Mouse (Mus musculus): ENCODE data around the gene Ogfod2. TPM values are rescaled to one million over a fixed set of nuclear protein-coding genes. Genes with fewer than 3 reads are reported as not detected.
A peak's percentile ranks its signal among the peaks of the same experiment; 100 is the strongest.

The Ogfod2 gene
- polyA plus RNA-seq, 1 experiment: 38.1 TPM

- peak; percentile 89 for DNase-seq (ENCODE audit: low read depth)
Observed at GRCm38 (mm10) chr5:124095596-124096232, 16.4 kb upstream of the Ogfod2 start, which contains the start of gene Abcb9. Gene Abcb9 (minus strand): TSS chr5:124095798.

GRCm38 (mm10) chr5:124098923-124099322 is 13.2 kb upstream of the Ogfod2 start:
- TF ChIP-seq POLR2A (IDR thresholded peaks at IDR 0.05; ENCODE audit: borderline replicate concordance, extremely low read depth, insufficient read depth, insufficient read length, poor library complexity, severe bottlenecking) (no peak), CTCF (IDR thresholded peaks at IDR 0.05; ENCODE audit: borderline replicate concordance, extremely low read depth, insufficient read depth, insufficient read length) (no peak)
- DNase-seq (ENCODE audit: low read depth): no peak

More at GRCm38 (mm10) chr5:124095596-124096232, 16.4 kb upstream of the Ogfod2 start, which contains the start of gene Abcb9:
- TF ChIP-seq CTCF (IDR thresholded peaks at IDR 0.05; ENCODE audit: borderline replicate concordance, extremely low read depth, insufficient read depth, insufficient read length): no peak
- TF ChIP-seq POLR2A (IDR thresholded peaks at IDR 0.05; ENCODE audit: borderline replicate concordance, extremely low read depth, insufficient read depth, insufficient read length, poor library complexity, severe bottlenecking): no peak

GRCm38 (mm10) chr5:124100128-124101044 is 11.7 kb upstream of the Ogfod2 start:
- DNase-seq (ENCODE audit: low read depth): no peak
- TF ChIP-seq CTCF (IDR thresholded peaks at IDR 0.05; ENCODE audit: borderline replicate concordance, extremely low read depth, insufficient read depth, insufficient read length) (no peak), POLR2A (IDR thresholded peaks at IDR 0.05; ENCODE audit: borderline replicate concordance, extremely low read depth, insufficient read depth, insufficient read length, poor library complexity, severe bottlenecking) (no peak)

- TF ChIP-seq POLR2A (IDR thresholded peaks at IDR 0.05; ENCODE audit: borderline replicate concordance, extremely low read depth, insufficient read depth, insufficient read length, poor library complexity, severe bottlenecking) (no peak), CTCF (IDR thresholded peaks at IDR 0.05; ENCODE audit: borderline replicate concordance, extremely low read depth, insufficient read depth, insufficient read length) (no peak)
- DNase-seq (ENCODE audit: low read depth): no peak
Observed at GRCm38 (mm10) chr5:124102326-124102725, 9.8 kb upstream of the Ogfod2 start.

GRCm38 (mm10) chr5:124103020-124103419 is 9.1 kb upstream of the Ogfod2 start:
- DNase-seq (ENCODE audit: low read depth): no peak
- TF ChIP-seq CTCF (IDR thresholded peaks at IDR 0.05; ENCODE audit: borderline replicate concordance, extremely low read depth, insufficient read depth, insufficient read length) (no peak), POLR2A (IDR thresholded peaks at IDR 0.05; ENCODE audit: borderline replicate concordance, extremely low read depth, insufficient read depth, insufficient read length, poor library complexity, severe bottlenecking) (no peak)

GRCm38 (mm10) chr5:124103552-124103951 is 8.5 kb upstream of the Ogfod2 start:
- DNase-seq (ENCODE audit: low read depth): no peak
- TF ChIP-seq CTCF (IDR thresholded peaks at IDR 0.05; ENCODE audit: borderline replicate concordance, extremely low read depth, insufficient read depth, insufficient read length): no peak
- no peak for TF ChIP-seq POLR2A (IDR thresholded peaks at IDR 0.05; ENCODE audit: borderline replicate concordance, extremely low read depth, insufficient read depth, insufficient read length, poor library complexity, severe bottlenecking)

- peak; percentile 53 for DNase-seq (ENCODE audit: low read depth)
- TF ChIP-seq POLR2A (IDR thresholded peaks at IDR 0.05; ENCODE audit: borderline replicate concordance, extremely low read depth, insufficient read depth, insufficient read length, poor library complexity, severe bottlenecking) (no peak), CTCF (IDR thresholded peaks at IDR 0.05; ENCODE audit: borderline replicate concordance, extremely low read depth, insufficient read depth, insufficient read length) (peak; percentile 86)
Observed at GRCm38 (mm10) chr5:124111077-124111741, 888 bp upstream of the Ogfod2 start.

GRCm38 (mm10) chr5:124112531-124112930 is 434 bp downstream of the Ogfod2 start:
- no peak for DNase-seq (ENCODE audit: low read depth)
- no peak for TF ChIP-seq CTCF (IDR thresholded peaks at IDR 0.05; ENCODE audit: borderline replicate concordance, extremely low read depth, insufficient read depth, insufficient read length)
- TF ChIP-seq POLR2A (IDR thresholded peaks at IDR 0.05; ENCODE audit: borderline replicate concordance, extremely low read depth, insufficient read depth, insufficient read length, poor library complexity, severe bottlenecking): no peak

GRCm38 (mm10) chr5:124113030-124113429 is 933 bp downstream of the Ogfod2 start:
- DNase-seq (ENCODE audit: low read depth): peak; percentile 59
- TF ChIP-seq CTCF (IDR thresholded peaks at IDR 0.05; ENCODE audit: borderline replicate concordance, extremely low read depth, insufficient read depth, insufficient read length): peak; percentile 57
- no peak for TF ChIP-seq POLR2A (IDR thresholded peaks at IDR 0.05; ENCODE audit: borderline replicate concordance, extremely low read depth, insufficient read depth, insufficient read length, poor library complexity, severe bottlenecking)

GRCm38 (mm10) chr5:124114276-124115025 is 2.4 kb downstream of the Ogfod2 start:
- TF ChIP-seq POLR2A (IDR thresholded peaks at IDR 0.05; ENCODE audit: borderline replicate concordance, extremely low read depth, insufficient read depth, insufficient read length, poor library complexity, severe bottlenecking): no peak
- DNase-seq (ENCODE audit: low read depth): no peak

All from brain, embryonic 14.5 days (tissue).